Mouse (Mus musculus) CH12.LX (cell line): Measurements from ENCODE around the gene Plcl2. TPM values are rescaled to one million over a fixed set of nuclear protein-coding genes. Genes with fewer than 3 reads are reported as not detected.

ENCODE experiments used
- DNase-seq: peaks from one replicate; pipeline ENCODE4 v3.0.0-alpha.2; 2013; ENCODE audit errors: extremely low read depth
- H3K27ac ChIP-seq: 2 replicates; pipeline ENCODE4 v1.5.1; 2012; ENCODE audit warnings: low read depth, mild to moderate bottlenecking, control low read depth, moderate library complexity; ENCODE audit not compliant: insufficient read depth
- H3K27me3 ChIP-seq: replicated peaks from 2 replicates; pipeline ENCODE3; 2012; ENCODE audit warnings: inconsistent platforms
- H3K36me3 ChIP-seq, 2 experiments: replicated peaks in 1 of 2; 2 replicates each; pipeline versions ENCODE3 to v1.6.1; 2012; ENCODE audit warnings: inconsistent platforms in 1 of 2, low read length in 1 of 2, mild to moderate bottlenecking in 1 of 2, mixed read lengths in 1 of 2, moderate library complexity in 1 of 2; ENCODE audit not compliant: control insufficient read depth in 1 of 2, insufficient read depth in 1 of 2
- H3K4me1 ChIP-seq, 2 experiments: 2 replicates each; pipeline ENCODE4 v1.6.1; 2012; ENCODE audit warnings: inconsistent platforms in 1 of 2, moderate library complexity in 1 of 2; ENCODE audit not compliant: insufficient read depth in 2 of 2, control insufficient read depth in 1 of 2
- H3K4me2 ChIP-seq: 2 replicates; pipeline ENCODE4 v1.6.1; 2012; ENCODE audit warnings: low read depth, mild to moderate bottlenecking, control low read depth; ENCODE audit not compliant: poor library complexity, insufficient read depth, severe bottlenecking
- H3K4me3 ChIP-seq, 3 experiments: fragments of 150-350 bp in 1 of 3; sonication (generic) in 1 of 3; replicated peaks in 1 of 3; 2 replicates each; pipeline versions ENCODE3 to v1.5.1; 2011 to 2012; ENCODE audit warnings: low read depth in 2 of 3, low read length in 2 of 3, mild to moderate bottlenecking in 2 of 3, moderate library complexity in 2 of 3, control low read depth in 1 of 3, improper control_type of control experiment in 1 of 3, inconsistent platforms in 1 of 3, mixed read lengths in 1 of 3; ENCODE audit not compliant: poor library complexity in 1 of 3
- H3K79me2 ChIP-seq: replicated peaks from 2 replicates; pipeline ENCODE4 v1.6.1; 2012; ENCODE audit warnings: mild to moderate bottlenecking, moderate library complexity; ENCODE audit not compliant: control insufficient read depth, poor library complexity, insufficient read depth, severe bottlenecking; ENCODE audit errors: extremely low read depth
- H3K9ac ChIP-seq: 2 replicates; pipeline ENCODE4 v1.6.1; 2012; ENCODE audit warnings: low read depth, mild to moderate bottlenecking, control low read depth, moderate library complexity; ENCODE audit not compliant: insufficient read depth
- H3K9me3 ChIP-seq: replicated peaks from 2 replicates; pipeline ENCODE3; 2012; ENCODE audit warnings: low read length, inconsistent platforms, mixed read lengths
- BHLHE40 ChIP-seq: IDR thresholded peaks from 2 replicates; pipeline ENCODE4 v1.6.1; 2011; ENCODE audit warnings: mild to moderate bottlenecking, low read depth, low read length, improper control_type of control experiment
- CHD2 ChIP-seq: IDR thresholded peaks from 2 replicates; pipeline ENCODE4 v1.6.1; 2011; ENCODE audit warnings: low read length, improper control_type of control experiment
- CTCF ChIP-seq, 2 experiments: IDR thresholded peaks in 1 of 2; conservative IDR thresholded peaks in 1 of 2; 2 replicates each; pipeline ENCODE4 v1.5.1; 2011 to 2012; ENCODE audit warnings: low read depth in 2 of 2, low read length in 2 of 2, improper control_type of control experiment in 1 of 2, inconsistent platforms in 1 of 2, mild to moderate bottlenecking in 1 of 2, moderate library complexity in 1 of 2
- E2F4 ChIP-seq: IDR thresholded peaks from 2 replicates; pipeline ENCODE4 v1.6.1; 2011; ENCODE audit warnings: low read depth, low read length, improper control_type of control experiment; ENCODE audit not compliant: insufficient replicate concordance
- ELF1 ChIP-seq: IDR thresholded peaks from 2 replicates; pipeline ENCODE4 v1.6.1; 2014; ENCODE audit warnings: low read depth, mild to moderate bottlenecking, inconsistent platforms, low read length, improper control_type of control experiment
- GABPA ChIP-seq: IDR thresholded peaks from 2 replicates; pipeline ENCODE4 v1.6.1; 2012; ENCODE audit warnings: low read depth, low read length, improper control_type of control experiment, inconsistent platforms; ENCODE audit not compliant: insufficient replicate concordance
- IRF4 ChIP-seq: IDR thresholded peaks from 2 replicates; pipeline ENCODE4 v1.6.1; 2014; ENCODE audit warnings: low read depth, mild to moderate bottlenecking, inconsistent platforms, low read length, improper control_type of control experiment
- JUND ChIP-seq: conservative IDR thresholded peaks from 2 replicates; pipeline ENCODE4 v1.6.1; 2011; ENCODE audit warnings: low read depth, low read length, improper control_type of control experiment
- MXI1 ChIP-seq: IDR thresholded peaks from 2 replicates; pipeline ENCODE4 v1.6.1; 2011; ENCODE audit warnings: mild to moderate bottlenecking, low read depth, low read length, improper control_type of control experiment
- NELFE ChIP-seq: IDR thresholded peaks from 2 replicates; pipeline ENCODE4 v1.6.1; 2011; ENCODE audit warnings: low read depth, low read length, improper control_type of control experiment
- NRF1 ChIP-seq: IDR thresholded peaks from 2 replicates; pipeline ENCODE4 v1.6.1; 2014; ENCODE audit warnings: low read depth, mild to moderate bottlenecking, inconsistent platforms, low read length, improper control_type of control experiment, moderate library complexity
- POLR2A ChIP-seq: IDR thresholded peaks from 2 replicates; pipeline ENCODE4 v1.6.1; 2011; ENCODE audit warnings: low read depth, mild to moderate bottlenecking, improper control_type of control experiment, low read length
- TBP ChIP-seq: conservative IDR thresholded peaks from 2 replicates; pipeline ENCODE4 v1.6.1; 2011; ENCODE audit warnings: low read depth, low read length, improper control_type of control experiment
- TCF12 ChIP-seq: IDR thresholded peaks from 2 replicates; pipeline ENCODE4 v1.6.1; 2014; ENCODE audit warnings: low read depth, mild to moderate bottlenecking, inconsistent platforms, low read length, improper control_type of control experiment
- UBTF ChIP-seq: IDR thresholded peaks from 2 replicates; pipeline ENCODE4 v1.6.1; 2012; ENCODE audit warnings: low read depth, mild to moderate bottlenecking, inconsistent platforms, low read length, improper control_type of control experiment, moderate library complexity
- ZKSCAN1 ChIP-seq: IDR thresholded peaks from 2 replicates; pipeline ENCODE4 v1.6.1; 2012; ENCODE audit warnings: low read depth, inconsistent platforms, low read length, improper control_type of control experiment, borderline replicate concordance
- ZNF384 ChIP-seq: IDR thresholded peaks from 2 replicates; pipeline ENCODE4 v1.6.1; 2012; ENCODE audit warnings: low read depth, low read length, improper control_type of control experiment, inconsistent platforms
- dilution Hi-C: fragments of 300-500 bp; cut with MboI; formaldehyde crosslinking; loops from 2 replicates; pipeline ENCODE4 v1.14.3; 2020; ENCODE audit warnings: low sequenced_read_pairs; ENCODE audit not compliant: extremely low pct_unique_long_range_greater_than_20kb, extremely low pct_ligation_motif_present
- in situ Hi-C: fragments of 300-500 bp; cut with MboI; formaldehyde crosslinking; loops from 3 replicates; pipeline ENCODE4 v1.14.3; 2019; ENCODE audit warnings: low sequenced_read_pairs, low pct_ligation_motif_present, low pct_unique_long_range_greater_than_20kb, mixed read lengths
- polyA plus RNA-seq: library from polyadenylated mRNA; unstranded; fragments of >175 nt; gene quantifications from 2 replicates; pipeline ENCODE4 v1.2.1, GENCODE M21; 2012; ENCODE audit warnings: low read depth; ENCODE audit not compliant: insufficient read length
- total RNA-seq, 2 experiments: library from RNA; depleted of rRNA; stranded (reverse); fragments of 300-350 nt in 1 of 2; fragments of >200 nt in 1 of 2; gene quantifications; 2 replicates each; pipeline ENCODE4 v1.2.3; 2012 to 2014

Gene Plcl2
- total RNA-seq (2012; rRNA removed) (11.7 and 16.6 TPM in 2 replicates), total RNA-seq (2014; rRNA removed) (12.7 and 12.9 TPM in 2 replicates), polyA plus RNA-seq (9.0 and 9.3 TPM in 2 replicates)

DNA sequence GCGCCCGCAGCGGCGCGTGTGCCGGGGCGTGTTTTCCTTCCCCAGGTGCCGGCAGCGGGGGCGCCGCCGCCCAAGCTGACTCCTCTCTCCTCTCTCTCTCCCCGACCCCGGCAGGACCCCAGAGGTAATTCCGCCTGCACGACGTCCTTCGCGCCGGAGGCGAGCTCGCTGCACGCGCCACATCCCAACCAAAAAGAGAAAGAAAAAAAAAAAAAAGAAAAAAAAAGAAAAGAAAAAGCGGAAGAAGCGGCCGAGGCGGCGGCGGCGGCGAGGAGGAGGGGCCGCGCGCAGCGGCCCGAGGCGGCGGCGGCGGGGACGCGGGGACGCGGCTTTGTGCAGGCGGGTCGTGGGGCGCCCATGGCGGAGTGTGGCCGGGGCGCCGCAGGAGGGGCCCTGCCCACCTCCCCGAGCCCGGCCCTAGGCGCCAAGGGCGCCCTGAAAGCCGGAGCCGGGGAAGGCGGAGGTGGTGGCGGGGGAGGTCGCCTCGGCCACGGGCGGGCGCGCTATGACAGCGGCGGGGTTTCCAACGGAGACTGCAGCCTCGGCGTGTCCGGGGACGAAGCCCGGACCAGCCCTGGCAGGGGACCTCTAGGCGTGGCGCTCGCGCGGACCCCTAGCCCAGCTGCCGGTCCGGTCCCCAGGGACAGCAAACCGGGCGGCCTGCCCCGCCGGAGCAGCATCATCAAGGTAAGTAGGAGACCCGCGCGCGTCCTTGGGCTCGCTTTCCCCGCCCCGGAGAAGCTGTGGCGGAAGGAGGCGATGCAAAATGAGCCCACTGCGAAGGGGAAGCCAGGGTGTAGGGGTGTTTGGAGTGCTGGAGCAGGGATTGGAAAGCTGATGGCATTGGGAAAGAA lies at the start of gene Plcl2:
TSS of gene Plcl2 (plus strand) at position 153 of the 854 bp plus-strand sequence.
- dilution Hi-C loops, result no loop called here

DNA sequence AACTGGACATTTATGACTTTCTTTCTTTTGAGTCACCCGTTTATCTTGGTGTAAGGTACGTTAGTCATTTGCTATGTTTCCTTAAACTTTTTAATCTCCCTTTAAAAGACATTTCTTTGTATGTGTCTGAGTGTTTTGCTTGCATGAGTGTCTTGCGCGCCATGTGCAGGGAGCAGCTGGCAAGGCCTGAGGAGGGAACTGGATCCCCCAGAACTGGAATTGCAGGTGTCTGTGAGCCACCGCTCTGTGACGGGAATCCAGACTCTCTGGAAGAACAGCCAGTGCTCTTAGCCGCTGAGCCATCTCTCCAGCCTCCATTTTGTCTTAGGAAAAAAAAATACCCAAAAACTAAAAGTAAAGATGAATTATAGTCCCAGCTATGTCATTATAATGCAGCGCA lies 48.9 kb upstream of the Plcl2 start:
- no peak for DNase-seq
- H3K36me3 ChIP-seq, result no peaks in the 10 kb centered on the region
- peaks cover 0 to 5% of the 10 kb centered on the region in 2 experiments; a peak in 1 of 4 replicates for H3K4me1 ChIP-seq
- no peaks in the 10 kb centered on the region for H3K79me2 ChIP-seq
- no peak overlapping the region for H3K4me2 ChIP-seq
- no peaks in the 10 kb centered on the region for H3K9me3 ChIP-seq
- in situ Hi-C loops, result no loop called here
- H3K9ac ChIP-seq, result no peak overlapping the region
- no peak for TF ChIP-seq TCF12
- no peak for TF ChIP-seq CTCF (conservative IDR thresholded peaks at IDR 0.05 in 1 of 2, IDR thresholded peaks at IDR 0.05 in 1 of 2; ENCODE audit: low read depth in 2 of 2, low read length in 2 of 2)
- TF ChIP-seq CHD2, result no peak
- no peak for TF ChIP-seq IRF4
- no peak for TF ChIP-seq GABPA
- TF ChIP-seq TBP, result no peak
- no peak overlapping the region for H3K27ac ChIP-seq
- H3K27me3 ChIP-seq, result no peaks in the 10 kb centered on the region
- H3K4me3 ChIP-seq, result no peak overlapping the region
- dilution Hi-C loops, result no loop called here

More for the DNA sequence above, at the start of gene Plcl2:
- Histone ChIP-seq H3K27me3 (peaks cover 20% of the 10 kb centered on the region), H3K4me2 (peak within 1 kb of the TSS; percentile 91)
- TF ChIP-seq ZKSCAN1 (no peak), POLR2A (peak; percentile 41; the same call in 1 of the 2 replicates), ELF1 (peak; percentile 48; the same call in 1 of the 2 replicates), E2F4 (no peak), NRF1 (no peak), BHLHE40 (peak; percentile 65), GABPA (no peak), ZNF384 (peak; percentile 92), MXI1 (peak; percentile 30), UBTF (peak; percentile 87), NELFE (0 out of 2 replicates have a peak, but pooled peaks have one; percentile 5), JUND (no peak), IRF4 (no peak)
- TF ChIP-seq, all 38 proteins: peak for 7
- peak within 1 kb of the TSS; percentile 80 for H3K27ac ChIP-seq
- peak within 1 kb of the TSS; percentile 98 for H3K9ac ChIP-seq
- in situ Hi-C loops, result loop anchor here (10.0 kb wide), 1 partner anchor 65 kb away; no protein-coding TSS in a partner anchor
- H3K4me3 ChIP-seq, result peak within 1 kb of the TSS; percentile 80 to 100 (median 86)
- no peaks in the 10 kb centered on the region for H3K9me3 ChIP-seq
- peaks cover 0 to 3% of the 10 kb centered on the region in 2 experiments for H3K36me3 ChIP-seq
- DNase-seq, result no peak
- peaks cover 10 to 43% of the 10 kb centered on the region in 2 experiments for H3K4me1 ChIP-seq
- peaks cover 31% of the 10 kb centered on the region for H3K79me2 ChIP-seq
